Mouse (Mus musculus) hindbrain, embryonic 15.5 days (tissue): ENCODE measurements around the gene Map4k5. TPM values are rescaled to one million over a fixed set of nuclear protein-coding genes. Genes with fewer than 3 reads are reported as not detected.

Experiments
- ATAC-seq: fragments of 200-750 bp; cut with Nextera tagmentation; 2 replicates; pipeline ENCODE4 v1.8.0; 2017; ENCODE audit warnings: low read depth, moderate number of reproducible peaks, moderate TSS enrichment; ENCODE audit not compliant: low FRiP score
- H3K27ac ChIP-seq: fragments of 300-500 bp; sonication (generic); replicated peaks from 2 replicates; pipeline ENCODE4 v1.5.1; 2015; ENCODE audit warnings: mild to moderate bottlenecking, inconsistent platforms
- H3K27me3 ChIP-seq: fragments of 300-500 bp; sonication (generic); 2 replicates; pipeline ENCODE4 v1.6.1; 2015; ENCODE audit warnings: control low read depth, inconsistent platforms
- H3K36me3 ChIP-seq: fragments of 300-500 bp; sonication (generic); 2 replicates; pipeline ENCODE4 v1.6.1; 2015; ENCODE audit warnings: control low read depth, inconsistent platforms
- H3K4me1 ChIP-seq: fragments of 300-500 bp; sonication (generic); replicated peaks from 2 replicates; pipeline ENCODE4 v1.6.1; 2015; ENCODE audit warnings: control low read depth, inconsistent platforms
- H3K4me2 ChIP-seq: fragments of 300-500 bp; sonication (generic); 2 replicates; pipeline ENCODE4 v1.6.1; 2015; ENCODE audit warnings: moderate library complexity, mild to moderate bottlenecking, inconsistent platforms
- H3K4me3 ChIP-seq: fragments of 300-500 bp; sonication (generic); 2 replicates; pipeline ENCODE4 v1.5.1; 2015; ENCODE audit warnings: mild to moderate bottlenecking, inconsistent platforms
- H3K9ac ChIP-seq: fragments of 300-500 bp; sonication (generic); 2 replicates; pipeline ENCODE4 v1.6.1; 2015; ENCODE audit warnings: inconsistent platforms
- H3K9me3 ChIP-seq: fragments of 300-500 bp; sonication (generic); 2 replicates; pipeline ENCODE4 v1.6.1; 2016; ENCODE audit warnings: control low read depth, inconsistent platforms
- WGBS: fragments of 180-500 bp; shearing (Covaris S2); methylation state at CpG from one replicate; pipeline ENCODE4 v1.1.7; 2015; 5-methylcytosine and 5-hydroxymethylcytosine counted together
- polyA plus RNA-seq: library from polyadenylated mRNA; unstranded; fragments of >200 nt; fragmentation: Nextera tagmentation; extraction: Ambion mirVana; gene quantifications from 2 replicates; pipeline ENCODE4 v1.2.1, GENCODE M21; 2015

Gene Map4k5
- polyA plus RNA-seq, 1 experiment from 2014 or later = 26.6 TPM

DNA sequence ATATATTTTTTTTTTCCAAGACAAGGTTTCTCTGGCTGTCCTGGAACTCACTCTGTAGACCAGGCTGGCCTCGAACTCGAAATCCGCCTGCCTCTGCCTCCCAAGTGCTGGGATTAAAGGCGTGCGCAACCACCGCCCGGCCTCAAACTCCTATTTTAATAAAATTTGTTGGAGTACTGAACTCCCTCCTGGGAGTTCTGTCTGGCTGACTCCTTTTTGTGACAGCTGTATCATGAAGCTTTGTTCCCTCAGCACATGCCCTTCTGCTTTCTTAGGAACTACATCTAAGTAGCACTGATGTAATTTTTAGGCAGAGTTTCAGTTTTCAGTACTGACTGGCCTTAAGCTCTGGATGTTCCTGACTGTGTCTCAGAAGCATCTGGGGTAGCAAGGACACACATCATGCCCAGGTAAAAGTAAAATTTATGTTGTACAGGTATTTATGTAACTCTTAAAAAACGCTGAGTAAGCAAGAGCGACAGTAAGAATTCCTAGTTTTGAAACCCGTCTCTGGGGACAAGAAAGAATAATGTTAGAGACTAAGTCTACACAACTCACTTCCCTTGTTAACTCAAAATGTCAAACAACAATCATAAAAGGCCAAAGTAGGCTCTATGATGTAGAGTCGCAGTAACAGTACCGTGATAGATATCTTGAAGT lies 37.2 kb downstream of the Map4k5 start:
- H3K36me3 ChIP-seq = peaks cover 16% of the 10 kb centered on the region
- H3K9me3 ChIP-seq = no peaks in the 10 kb centered on the region
- H3K9ac ChIP-seq = no peak overlapping the region
- H3K4me2 ChIP-seq = no peak overlapping the region
- H3K4me3 ChIP-seq = no peak overlapping the region
- no peaks in the 10 kb centered on the region for H3K27me3 ChIP-seq
- H3K27ac ChIP-seq = no peak overlapping the region
- no peaks in the 10 kb centered on the region for H3K4me1 ChIP-seq
- ATAC-seq = no peak
- WGBS = 97% methylated on average over 12 of the region's 12 CpGs

DNA sequence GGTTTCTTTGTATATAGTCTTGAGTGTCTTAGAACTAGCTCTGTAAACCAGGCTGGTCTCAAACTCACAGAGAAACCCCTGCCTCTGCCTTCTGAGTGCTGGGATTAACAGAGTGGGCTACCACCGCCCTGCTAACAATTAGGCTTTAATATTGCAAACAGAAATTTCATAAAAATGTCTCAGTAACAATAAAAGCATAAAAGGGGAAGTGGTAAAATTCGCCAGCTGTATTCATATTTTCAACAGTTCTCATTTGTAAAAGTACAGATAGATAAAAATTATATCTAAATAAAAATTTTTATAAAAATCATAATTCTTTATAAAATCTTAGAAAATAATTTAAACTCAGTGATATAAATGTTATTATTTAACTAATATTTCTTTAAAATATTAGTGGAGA lies 39.1 kb downstream of the Map4k5 start:
- no peak overlapping the region for H3K4me2 ChIP-seq
- no peak overlapping the region for H3K4me3 ChIP-seq
- no peak for ATAC-seq
- no peaks in the 10 kb centered on the region for H3K9me3 ChIP-seq
- H3K27ac ChIP-seq = no peak overlapping the region
- peaks cover 21% of the 10 kb centered on the region for H3K36me3 ChIP-seq
- 93% methylated on average over 2 of the region's 2 CpGs for WGBS
- no peaks in the 10 kb centered on the region for H3K4me1 ChIP-seq
- H3K9ac ChIP-seq = no peak overlapping the region
- no peaks in the 10 kb centered on the region for H3K27me3 ChIP-seq

DNA sequence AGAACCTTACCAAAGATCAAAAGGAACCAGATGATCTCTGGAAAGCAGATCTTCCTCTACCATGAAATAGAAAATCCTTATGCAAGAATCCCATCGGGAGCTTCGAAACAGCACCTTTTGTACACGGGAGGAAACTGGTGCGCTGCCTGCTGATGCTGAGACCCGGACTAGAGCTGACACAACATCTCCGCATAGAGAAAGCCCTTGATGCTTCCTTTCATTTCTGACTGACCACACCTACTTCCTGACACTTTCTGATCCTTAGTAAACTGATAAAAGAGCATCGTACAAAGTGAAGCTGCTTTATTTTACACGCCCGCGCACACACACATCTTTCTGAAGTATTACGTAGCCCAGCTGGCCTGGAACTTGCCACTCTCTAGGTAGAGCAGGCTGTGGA lies 39.6 kb downstream of the Map4k5 start:
- H3K4me2 ChIP-seq = no peak overlapping the region
- no peak overlapping the region for H3K27ac ChIP-seq
- no peaks in the 10 kb centered on the region for H3K27me3 ChIP-seq
- no peak overlapping the region for H3K9ac ChIP-seq
- H3K4me3 ChIP-seq = no peak overlapping the region
- WGBS = 88% methylated on average over 11 of the region's 11 CpGs
- ATAC-seq = no peak
- peaks cover 24% of the 10 kb centered on the region for H3K36me3 ChIP-seq
- no peaks in the 10 kb centered on the region for H3K4me1 ChIP-seq
- no peaks in the 10 kb centered on the region for H3K9me3 ChIP-seq

DNA sequence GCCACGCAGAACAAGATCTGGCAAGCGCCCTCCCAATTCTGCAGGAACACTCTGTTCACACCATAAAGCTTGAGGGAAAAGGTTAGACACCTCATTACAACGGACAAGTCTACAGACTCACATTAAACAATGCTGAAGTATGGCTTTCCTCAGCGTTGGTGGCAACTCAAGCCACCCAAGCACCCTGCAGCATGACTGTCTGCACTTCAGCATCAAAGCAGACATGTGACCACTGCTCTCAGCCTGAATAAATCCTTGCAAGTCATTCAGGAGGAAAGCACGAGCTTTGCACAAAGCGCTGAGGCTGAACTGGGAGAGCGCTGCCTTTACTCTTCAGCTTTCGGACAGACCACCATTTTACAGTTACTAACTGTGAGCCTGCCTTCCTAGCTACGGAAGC lies 40.7 kb downstream of the Map4k5 start:
- Histone ChIP-seq H3K9me3 (no peaks in the 10 kb centered on the region), H3K36me3 (peaks cover 31% of the 10 kb centered on the region), H3K27ac (no peak overlapping the region), H3K4me3 (no peak overlapping the region), H3K4me1 (no peaks in the 10 kb centered on the region), H3K9ac (no peak overlapping the region), H3K4me2 (no peak overlapping the region), H3K27me3 (no peaks in the 10 kb centered on the region)
- WGBS = 84% methylated on average over 9 of the region's 9 CpGs
- ATAC-seq = no peak

DNA sequence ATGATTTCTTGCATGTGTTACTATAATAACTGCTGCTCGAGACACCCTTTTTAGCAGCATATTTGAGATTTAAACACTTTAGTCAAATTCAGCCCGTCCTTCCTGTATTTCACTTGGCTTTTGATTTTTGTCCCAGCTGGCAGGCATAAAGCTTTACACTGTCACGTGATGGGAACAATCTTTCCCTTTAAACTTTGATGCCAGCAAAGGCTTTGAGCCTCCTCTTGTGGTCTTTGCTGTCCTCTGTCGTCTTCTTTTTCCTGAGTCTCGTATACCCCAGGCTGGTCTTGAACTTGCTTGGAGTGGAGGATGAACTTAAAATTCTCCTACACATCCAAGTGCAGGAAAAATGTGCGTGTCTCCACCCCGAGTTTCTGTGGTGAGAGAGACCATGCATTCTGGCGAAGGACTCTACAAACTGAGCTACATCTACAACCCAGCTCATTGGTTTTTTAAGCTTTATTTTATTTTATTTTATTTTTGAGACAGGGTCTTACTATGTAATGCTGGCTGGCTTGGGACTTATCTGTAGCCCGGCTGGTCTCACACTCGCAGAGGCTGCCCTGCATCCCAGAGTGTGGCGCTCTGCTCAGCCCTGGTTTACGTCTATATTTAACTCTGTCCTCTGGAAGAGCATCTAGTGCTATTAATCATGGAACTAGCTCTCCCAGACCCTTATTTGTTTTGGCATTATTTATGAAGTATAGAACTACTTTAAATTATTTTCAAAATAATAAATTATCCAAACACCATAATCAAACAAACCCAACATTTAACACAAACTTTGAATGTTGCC lies 44.7 kb downstream of the Map4k5 start:
- Histone ChIP-seq H3K27me3 (no peaks in the 10 kb centered on the region), H3K9ac (no peak overlapping the region), H3K4me3 (no peak overlapping the region), H3K4me2 (no peak overlapping the region), H3K9me3 (no peaks in the 10 kb centered on the region), H3K4me1 (peaks cover 5% of the 10 kb centered on the region; the same call in 1 of the 2 replicates), H3K27ac (no peak overlapping the region), H3K36me3 (peaks cover 38% of the 10 kb centered on the region)
- WGBS = 92% methylated on average over 12 of the region's 12 CpGs
- ATAC-seq = no peak

DNA sequence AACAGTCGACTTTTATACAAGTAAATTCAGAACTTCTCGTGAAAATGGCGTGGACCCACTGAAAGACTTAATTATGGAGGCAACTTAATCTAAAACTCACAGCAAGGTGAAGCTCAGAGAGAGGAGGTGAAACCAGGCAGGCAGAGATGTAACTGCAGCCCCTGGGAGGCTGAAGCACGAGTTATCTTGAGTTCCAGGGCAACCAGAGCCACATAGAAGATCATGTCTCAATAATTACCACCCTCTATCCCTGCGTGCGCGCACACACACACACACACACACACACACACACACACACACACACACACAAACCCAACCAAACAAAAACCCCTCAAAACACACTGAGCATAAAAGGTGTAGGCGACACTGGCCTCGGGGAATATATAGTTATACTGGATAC lies 46.5 kb downstream of the Map4k5 start:
- H3K36me3 ChIP-seq = peaks cover 40% of the 10 kb centered on the region
- ATAC-seq = no peak

DNA sequence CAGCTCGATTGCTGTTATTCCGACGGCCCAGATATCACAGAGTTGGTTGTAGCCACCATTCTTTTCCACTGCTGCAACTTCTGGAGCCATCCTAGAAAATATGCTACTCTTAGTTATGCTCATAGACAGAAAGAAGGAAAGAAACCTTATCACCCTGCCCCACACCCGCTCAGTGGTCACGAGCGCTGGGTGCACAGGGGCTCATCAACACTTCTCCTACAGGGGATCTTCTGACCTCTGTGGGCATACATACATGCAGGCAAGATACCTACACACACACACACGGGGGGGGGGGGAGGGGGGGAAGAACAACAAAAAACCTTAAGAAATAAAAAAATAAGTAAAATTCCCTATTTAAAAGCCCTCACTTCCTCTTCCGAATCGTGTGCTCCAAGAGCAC lies 47.3 kb downstream of the Map4k5 start:
- ATAC-seq = no peak
- 95% methylated on average over 8 of the region's 9 CpGs for WGBS
- H3K36me3 ChIP-seq = peaks cover 41% of the 10 kb centered on the region

More for the DNA sequence above, 46.5 kb downstream of the Map4k5 start:
- no peaks in the 10 kb centered on the region for H3K27me3 ChIP-seq
- H3K9me3 ChIP-seq = no peaks in the 10 kb centered on the region
- no peak overlapping the region for H3K9ac ChIP-seq
- H3K27ac ChIP-seq = no peak overlapping the region
- WGBS = 97% methylated on average over 9 of the region's 9 CpGs
- no peak overlapping the region for H3K4me3 ChIP-seq
- H3K4me1 ChIP-seq = peaks cover 5% of the 10 kb centered on the region; the same call in 1 of the 2 replicates
- no peak overlapping the region for H3K4me2 ChIP-seq

DNA sequence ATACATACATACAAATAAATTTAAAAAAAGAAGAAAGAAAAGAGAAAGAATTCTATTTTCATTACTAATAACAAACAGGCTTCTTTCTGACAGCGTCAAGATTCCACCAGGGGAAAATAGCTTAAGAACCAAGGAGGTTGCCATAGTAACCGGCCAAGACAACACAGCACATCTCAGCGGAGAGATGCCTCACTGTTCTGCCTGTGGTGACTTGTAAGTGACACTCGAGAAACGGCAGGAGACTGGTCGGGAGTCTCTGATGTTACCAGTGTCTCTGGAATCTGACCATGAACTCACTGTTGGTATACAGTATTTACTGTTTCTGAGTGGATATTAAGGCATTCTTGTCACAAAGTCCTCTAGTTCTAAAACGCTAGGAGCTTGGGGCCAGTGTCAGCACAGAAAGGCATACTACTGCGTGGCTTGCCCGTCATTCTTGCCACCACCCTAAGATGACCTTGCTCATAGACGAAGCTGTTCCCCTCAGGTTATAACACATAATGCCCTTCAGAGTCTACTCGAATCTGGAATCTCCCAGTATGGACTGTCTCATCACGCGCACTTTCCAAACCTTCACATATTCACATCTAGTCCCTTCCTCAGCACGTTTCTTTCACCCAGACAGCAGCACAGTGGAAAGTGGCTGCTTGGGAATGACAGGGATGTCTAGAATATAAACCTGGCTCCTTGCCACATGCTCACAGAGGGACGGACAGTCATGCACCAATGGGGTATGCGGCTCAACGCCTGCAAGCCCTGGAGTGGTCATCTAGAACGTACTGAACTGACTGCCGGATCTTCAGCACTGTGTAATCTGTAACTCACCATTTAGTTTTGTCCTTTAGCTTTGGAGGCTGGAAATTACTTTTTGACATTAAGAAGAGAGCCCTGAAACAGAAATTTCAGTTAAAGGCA lies 49.2 kb downstream of the Map4k5 start:
- Histone ChIP-seq H3K27ac (peak overlapping the region; percentile 62), H3K27me3 (no peaks in the 10 kb centered on the region), H3K9ac (no peak overlapping the region), H3K36me3 (peaks cover 48% of the 10 kb centered on the region), H3K4me1 (peaks cover 5% of the 10 kb centered on the region; the same call in 1 of the 2 replicates), H3K9me3 (no peaks in the 10 kb centered on the region), H3K4me2 (0 out of 2 replicates have a peak overlapping the region, but pooled peaks have one; percentile 7), H3K4me3 (no peak overlapping the region)
- 45% methylated on average over 19 of the region's 19 CpGs for WGBS
- ATAC-seq = peak; percentile 83; the same call in 1 of the 2 replicates

More for the DNA sequence above, 47.3 kb downstream of the Map4k5 start:
- H3K27ac ChIP-seq = no peak overlapping the region
- no peaks in the 10 kb centered on the region for H3K27me3 ChIP-seq
- H3K9me3 ChIP-seq = no peaks in the 10 kb centered on the region
- no peak overlapping the region for H3K4me2 ChIP-seq
- peaks cover 5% of the 10 kb centered on the region; the same call in 1 of the 2 replicates for H3K4me1 ChIP-seq
- H3K4me3 ChIP-seq = no peak overlapping the region
- no peak overlapping the region for H3K9ac ChIP-seq

DNA sequence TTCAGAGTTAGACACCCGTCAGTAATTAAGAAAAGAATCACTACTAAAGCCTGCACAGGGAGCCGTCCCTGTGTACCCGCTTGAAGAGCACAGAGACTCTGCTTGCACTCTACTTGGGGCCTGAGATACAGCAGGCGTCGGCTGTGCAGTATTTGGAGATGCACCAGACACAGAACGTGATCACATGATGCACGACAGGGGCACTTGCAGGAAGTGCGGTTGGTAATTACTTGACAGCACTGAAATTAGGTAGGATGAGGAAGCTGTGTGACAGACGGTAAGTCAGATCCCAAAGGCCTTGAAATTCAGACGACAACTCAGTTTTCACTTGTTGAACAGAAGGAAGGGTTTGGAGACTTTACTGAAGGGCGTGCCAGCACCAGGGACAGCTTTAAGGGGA lies 54.6 kb downstream of the Map4k5 start:
- Histone ChIP-seq H3K36me3 (peaks cover 37% of the 10 kb centered on the region), H3K27me3 (no peaks in the 10 kb centered on the region), H3K4me3 (no peak overlapping the region), H3K9ac (no peak overlapping the region), H3K9me3 (no peaks in the 10 kb centered on the region), H3K27ac (no peak overlapping the region), H3K4me2 (no peak overlapping the region), H3K4me1 (no peaks in the 10 kb centered on the region)
- ATAC-seq = no peak
- WGBS = 78% methylated on average over 11 of the region's 11 CpGs

DNA sequence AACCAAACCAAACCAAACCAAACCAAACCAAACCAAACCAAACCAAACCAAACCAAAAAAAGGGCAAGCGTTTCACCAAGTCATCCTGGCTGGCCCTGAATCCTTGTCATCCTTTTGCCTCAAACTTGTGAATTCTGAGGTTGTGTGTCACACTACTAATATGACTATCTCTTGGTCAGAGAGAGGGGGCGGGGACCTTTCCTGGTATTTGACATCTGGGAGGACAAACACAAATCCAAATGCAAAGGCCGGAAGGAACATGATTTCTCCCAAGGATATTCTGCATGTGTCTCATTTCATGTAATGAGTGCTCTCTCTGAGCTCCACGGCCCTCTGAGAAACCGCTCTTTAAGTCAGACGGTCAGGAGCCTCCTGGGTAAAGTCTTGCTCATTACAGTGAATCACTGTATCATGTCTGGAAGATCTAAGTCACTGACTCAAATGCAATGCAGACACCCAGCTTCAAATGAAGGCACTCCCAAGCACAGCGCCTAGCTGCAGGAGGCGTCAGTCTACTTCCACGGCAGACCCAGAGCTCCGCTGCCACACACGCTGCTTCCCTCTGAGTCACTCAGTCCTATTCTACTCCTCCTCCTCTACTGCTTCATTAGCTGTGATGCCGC lies 58.9 kb downstream of the Map4k5 start:
- H3K36me3 ChIP-seq = peaks cover 32% of the 10 kb centered on the region
- WGBS = 81% methylated on average over 12 of the region's 12 CpGs
- H3K4me2 ChIP-seq = no peak overlapping the region
- no peaks in the 10 kb centered on the region for H3K4me1 ChIP-seq
- no peak overlapping the region for H3K27ac ChIP-seq
- H3K9me3 ChIP-seq = no peaks in the 10 kb centered on the region
- no peak for ATAC-seq
- H3K27me3 ChIP-seq = no peaks in the 10 kb centered on the region
- H3K4me3 ChIP-seq = no peak overlapping the region
- H3K9ac ChIP-seq = no peak overlapping the region

DNA sequence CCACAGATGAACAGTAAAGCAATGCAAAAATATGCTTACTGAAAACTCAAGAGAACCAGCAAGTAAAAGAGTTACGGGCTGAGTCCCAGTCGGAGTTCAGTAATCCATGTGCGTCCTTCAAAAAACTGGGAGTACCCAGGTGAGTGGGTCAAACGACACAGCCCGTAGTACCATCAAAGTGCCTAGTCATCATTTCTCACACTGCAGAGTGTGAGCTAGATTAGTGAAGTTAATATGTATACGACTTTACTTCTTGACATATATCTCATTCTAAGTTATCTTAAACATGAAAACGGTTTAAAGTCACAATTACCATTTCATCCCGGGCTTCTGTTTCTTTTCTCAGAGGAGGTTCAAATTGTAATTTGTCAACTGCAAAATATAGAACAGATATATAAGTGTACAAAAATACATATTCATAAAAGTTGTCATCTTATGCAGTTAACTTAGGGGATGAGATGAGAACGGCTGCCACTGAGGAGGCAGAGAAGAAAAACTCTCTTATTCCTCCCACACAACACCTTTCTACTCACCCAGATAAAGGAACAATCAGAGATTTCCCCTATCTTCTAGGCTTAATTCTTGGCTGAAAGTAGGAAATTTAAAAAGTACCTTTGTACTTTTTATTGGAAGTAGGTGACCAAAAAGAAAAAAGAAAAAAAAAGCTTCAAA lies 61.6 kb downstream of the Map4k5 start:
- Histone ChIP-seq H3K9ac (no peak overlapping the region), H3K36me3 (peaks cover 33% of the 10 kb centered on the region), H3K4me1 (no peaks in the 10 kb centered on the region), H3K4me2 (no peak overlapping the region), H3K9me3 (no peaks in the 10 kb centered on the region), H3K4me3 (no peak overlapping the region), H3K27me3 (no peaks in the 10 kb centered on the region), H3K27ac (no peak overlapping the region)
- ATAC-seq = no peak
- WGBS = 95% methylated on average over 9 of the region's 9 CpGs
